Mouse (Mus musculus): ENCODE results near the gene Aprt.
A peak's percentile ranks its signal among the peaks of the same experiment; 100 is the strongest.

Gene Aprt

DNA sequence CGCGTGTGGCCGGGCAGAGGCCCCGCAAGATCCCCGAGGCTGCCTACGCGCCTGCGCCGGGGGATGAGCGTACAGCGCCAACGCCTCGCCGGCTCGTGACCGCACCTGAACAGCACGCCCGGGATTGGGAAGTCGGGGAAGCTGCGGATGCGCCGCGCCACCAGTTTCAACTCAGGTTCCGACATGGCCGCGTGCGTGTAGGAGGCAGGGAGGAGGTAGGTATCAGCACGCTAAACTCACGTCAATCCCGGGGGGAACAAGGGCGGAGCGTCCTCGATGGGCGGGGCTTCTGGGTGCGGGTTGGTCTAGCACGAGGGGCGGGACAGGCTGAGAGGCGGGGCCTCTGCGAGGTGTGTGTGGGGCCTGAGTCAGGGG is at the start of gene Aprt:
Gene Aprt, minus strand, starts transcription at position 262 of the 375 bp plus-strand sequence.
- peak; percentile 97 for DNase-seq

GRCm38 (mm10) chr8:122625811-122626210 is 49.1 kb upstream of the Aprt start:
- DNase-seq, result no peak

DNA sequence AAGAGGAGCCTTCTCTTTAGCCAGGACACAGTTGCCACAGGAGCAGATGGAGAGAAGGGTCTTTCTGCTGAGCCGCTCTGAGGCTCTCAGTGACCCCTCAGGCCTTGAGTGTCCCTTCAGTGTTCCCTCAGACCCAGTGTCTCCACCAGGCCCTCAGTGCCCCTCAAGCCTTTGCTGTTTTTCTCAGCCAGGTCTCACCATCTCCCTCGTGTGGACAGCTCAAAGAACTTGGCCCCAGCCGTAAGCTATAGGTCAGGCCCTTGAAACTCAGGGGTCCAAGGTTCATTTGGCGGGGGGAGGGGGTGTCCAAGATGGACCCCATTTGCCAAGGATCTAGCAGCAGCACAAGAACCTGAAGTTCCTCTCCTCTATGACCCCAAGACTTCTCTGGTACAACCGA is 47.9 kb upstream of the Aprt start:
- DNase-seq, result no peak

DNA sequence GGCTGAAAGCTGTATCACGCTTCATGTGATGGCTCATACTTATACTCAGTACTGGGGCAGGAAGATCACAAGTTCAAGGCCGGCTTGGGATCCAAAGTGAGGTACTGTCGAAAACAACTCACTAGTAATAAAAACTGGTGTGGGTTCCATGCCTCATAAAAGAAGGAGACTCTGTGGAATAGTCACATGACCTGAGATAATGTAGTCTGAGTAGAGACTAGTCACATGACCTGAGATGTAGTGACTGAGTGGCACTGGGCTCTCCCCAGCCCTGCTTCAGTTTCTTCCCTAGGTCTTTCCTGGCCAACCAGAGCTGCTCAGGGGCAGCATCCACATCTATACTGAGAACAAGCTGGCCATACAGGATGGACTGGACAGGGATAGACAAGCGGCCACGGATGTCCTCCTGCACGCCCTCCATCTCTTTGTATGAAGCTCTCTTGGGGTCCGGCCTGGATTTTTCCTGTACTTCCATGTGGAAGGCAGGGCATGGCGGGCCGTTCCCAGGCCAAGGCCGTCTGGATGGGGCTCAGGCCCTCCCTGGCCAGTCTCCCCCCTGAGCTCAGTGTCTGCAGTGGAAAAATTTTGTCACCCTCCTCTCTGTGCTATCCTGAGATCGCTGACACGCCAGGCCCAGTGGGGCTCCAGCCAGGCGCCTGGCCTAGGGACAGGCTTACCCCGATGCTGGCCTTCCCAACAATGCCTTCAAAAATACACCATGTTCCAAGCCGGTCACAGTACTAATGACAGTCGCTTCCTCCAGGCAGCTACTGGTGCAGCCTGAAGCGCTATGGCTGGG is 47.3 kb upstream of the Aprt start:
- DNase-seq, result no peak

GRCm38 (mm10) chr8:122622727-122623126 is 46.0 kb upstream of the Aprt start, which contains the start of gene Pabpn1l:
Gene Pabpn1l (minus strand): TSS chr8:122622739.
- no peak for DNase-seq

DNA sequence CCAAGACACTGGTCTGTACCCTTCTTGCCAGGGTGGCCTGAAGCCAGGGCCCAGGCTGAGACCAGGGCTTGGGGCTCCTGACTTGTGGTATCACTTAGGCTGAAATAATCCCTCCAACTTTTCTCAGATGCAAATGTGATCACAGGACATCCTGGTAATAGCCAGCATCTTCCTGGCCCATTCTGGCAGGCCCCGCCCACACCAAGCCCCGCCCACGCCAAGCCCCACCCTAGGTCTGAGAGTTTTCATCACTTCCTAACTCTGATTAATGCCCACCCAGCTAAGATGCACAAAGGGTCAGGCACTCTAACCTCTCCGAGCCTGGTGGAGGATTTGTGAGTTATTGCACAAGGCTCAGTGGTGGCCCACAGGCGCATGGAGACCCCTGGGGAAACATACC is 43.7 kb upstream of the Aprt start:
- no peak for DNase-seq

- peak; percentile 18 for DNase-seq
Observed at GRCm38 (mm10) chr8:122618660-122619378, 42.1 kb upstream of the Aprt start.

DNA sequence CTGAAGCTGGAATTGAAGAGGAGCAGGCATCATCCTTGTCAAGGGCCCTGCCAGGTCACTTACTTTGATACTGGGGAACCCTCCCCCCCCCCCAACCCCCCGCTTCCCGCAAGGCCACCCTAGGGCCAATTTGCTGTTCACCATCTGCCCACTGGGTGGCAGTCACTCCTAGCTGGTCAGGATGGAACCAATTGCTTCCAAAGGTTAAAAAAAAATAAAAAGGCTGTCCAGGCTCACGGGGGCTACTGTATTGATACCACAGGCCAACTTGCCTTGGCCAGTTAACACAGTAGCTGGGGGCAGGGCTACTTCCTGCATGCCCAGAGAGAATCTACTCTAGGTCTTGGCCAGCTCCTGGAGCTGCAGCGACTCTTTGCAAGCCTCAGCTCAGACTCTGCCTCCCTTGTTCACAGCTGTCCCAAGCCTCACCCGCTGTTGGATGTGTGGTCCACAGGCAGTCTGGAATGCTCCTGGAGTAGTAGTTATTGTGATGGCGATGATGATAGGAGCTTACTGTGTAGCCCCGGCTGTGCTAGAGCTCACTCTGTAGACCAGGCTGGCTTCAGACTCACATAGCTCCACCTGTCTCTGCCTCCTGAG is 41.3 kb upstream of the Aprt start:
- DNase-seq, result peak; percentile 80

DNA sequence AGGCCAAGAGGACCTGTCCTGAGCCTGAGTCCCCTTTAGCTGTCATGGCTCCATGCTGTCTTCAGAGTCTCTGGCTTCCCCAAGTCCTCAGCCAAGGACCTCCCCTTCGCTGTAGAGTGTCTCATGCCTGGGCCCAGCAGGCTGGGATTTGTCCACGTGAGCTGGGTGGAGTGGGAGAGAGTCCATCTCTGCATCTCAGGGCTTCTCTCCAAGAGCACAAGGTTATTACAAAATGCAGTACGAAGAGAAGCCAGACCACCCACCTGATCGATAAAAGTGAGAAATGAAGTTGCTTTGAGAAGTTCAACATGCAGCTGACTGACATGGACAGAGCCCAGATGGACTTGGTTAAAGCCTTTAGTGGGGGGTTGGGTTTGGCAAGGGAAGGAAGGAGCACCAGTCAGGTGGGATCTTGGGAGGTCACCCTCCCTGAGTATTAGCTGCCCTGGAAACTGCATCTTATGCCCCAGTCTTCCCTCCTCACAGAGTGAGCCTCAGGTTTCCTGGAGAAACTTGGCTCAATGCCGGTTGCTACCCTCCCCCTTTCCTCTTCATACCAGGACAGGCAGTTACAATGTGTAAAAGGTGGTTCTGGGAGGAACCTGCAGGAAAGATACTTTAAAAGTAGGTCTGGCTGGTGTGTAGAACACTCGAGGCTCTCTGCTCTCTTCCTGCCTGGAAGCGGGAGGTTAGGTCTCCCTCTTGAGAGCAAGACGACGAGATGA is 39.6 kb upstream of the Aprt start:
- no peak for DNase-seq

DNA sequence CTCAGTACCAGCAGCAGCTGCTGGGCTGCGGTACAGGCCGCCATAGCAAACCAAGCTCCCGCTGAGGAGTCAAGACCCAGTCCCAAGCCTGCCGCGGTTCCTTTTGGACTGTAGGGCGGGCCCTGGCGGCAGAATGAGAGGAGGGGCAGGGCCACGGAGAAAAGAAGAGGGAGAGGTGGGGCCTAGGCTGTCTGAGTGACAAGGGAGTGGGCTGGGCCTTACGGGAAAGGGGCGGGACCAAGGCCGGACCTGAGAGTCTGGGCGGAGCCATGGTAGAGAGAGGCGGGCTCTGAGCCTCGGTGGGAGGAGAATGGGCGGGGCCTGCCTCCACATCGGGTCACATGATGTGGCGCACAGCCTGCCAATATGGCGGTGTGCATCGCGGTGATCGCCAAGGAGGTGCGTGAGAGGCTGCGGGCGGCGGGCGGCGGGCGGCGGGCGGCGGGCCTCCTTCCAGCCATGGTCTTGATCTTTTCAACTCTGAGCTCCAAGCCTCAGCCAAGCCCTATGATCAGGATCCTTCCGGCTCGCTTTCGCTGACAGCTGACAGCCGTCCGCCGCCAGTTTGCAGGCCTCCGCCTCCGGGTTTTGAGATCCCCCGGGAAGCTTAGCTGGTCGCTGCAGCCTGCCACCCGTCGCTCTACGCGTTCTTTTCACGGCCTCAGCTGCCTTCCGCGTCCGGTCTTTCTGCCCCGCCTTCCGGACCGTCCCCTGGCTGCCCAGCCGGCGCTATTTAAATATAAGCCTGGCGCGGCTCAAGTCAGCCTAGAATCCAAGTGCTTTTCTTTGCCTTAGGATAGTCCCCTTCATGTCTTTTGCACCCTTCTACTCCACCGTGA is 34.8 kb upstream of the Aprt start, which contains the start of the genes Galns and Trappc2l:
Gene Galns, minus strand, starts transcription at position 169 of the 839 bp plus-strand sequence.
Gene Trappc2l, plus strand, starts transcription at position 346 of the 839 bp plus-strand sequence.
- DNase-seq, result peak; percentile 96

GRCm38 (mm10) chr8:122610612-122611277 is 34.0 kb upstream of the Aprt start:
- DNase-seq, result no peak

DNA sequence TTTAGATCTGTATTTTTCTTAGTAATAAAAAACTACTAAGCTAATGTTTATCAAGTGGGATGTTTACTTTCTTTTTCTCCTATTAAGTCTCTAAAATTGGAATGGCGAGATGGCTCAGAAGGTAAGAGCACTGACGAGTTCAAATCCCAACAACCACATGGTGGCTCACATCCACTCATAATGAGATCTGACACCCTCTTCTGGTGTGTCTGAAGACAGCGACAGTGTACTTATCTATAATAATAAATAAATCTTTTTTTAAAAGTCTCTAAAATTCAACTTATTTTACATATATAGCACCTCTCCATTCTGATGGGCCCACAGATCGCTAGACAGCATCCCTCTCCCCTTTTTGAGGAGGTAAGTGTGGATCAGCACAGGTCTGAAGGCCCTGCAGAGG is 33.5 kb upstream of the Aprt start:
- no peak for DNase-seq

DNA sequence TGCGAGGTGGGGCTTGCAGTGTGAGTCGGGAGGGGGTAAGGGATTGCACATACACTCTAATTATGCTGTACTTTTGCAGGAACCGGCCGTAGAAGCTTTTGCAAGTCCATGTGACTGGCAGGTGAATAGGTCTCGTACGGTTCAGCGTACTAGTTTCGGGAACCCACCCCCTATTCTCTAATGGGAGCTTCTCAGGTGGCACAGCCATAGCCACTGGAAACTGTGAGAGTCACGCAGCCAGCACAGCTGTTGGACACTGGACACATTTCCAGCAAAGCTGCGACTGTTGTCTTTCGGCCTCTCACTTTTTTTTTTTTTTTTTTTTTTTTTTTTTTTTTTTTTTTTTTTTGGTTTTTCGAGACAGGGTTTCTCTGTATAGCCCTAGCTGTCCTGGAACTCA is 30.1 kb upstream of the Aprt start:
- no peak for DNase-seq

GRCm38 (mm10) chr8:122605367-122605766 is 28.7 kb upstream of the Aprt start:
- DNase-seq, result no peak

DNA sequence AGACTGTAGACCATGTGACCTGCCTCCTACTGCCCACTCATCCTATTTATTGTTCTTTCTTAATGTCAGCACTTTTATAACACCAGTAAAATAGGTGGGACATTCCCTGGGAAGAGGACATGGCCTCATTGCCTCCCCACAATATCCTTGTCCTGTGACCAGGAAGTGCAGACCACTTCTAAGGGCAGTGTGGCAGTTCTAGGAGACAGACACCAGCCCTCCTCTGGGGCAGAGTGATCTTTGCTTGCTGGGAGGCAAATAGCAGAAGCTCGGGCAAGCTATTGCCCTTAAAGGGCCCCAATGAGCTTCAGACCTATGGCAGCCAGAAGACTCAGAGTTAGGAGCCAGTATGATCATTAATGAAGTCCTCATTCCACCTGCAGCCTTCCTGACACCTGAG is 27.9 kb upstream of the Aprt start:
- no peak for DNase-seq

DNA sequence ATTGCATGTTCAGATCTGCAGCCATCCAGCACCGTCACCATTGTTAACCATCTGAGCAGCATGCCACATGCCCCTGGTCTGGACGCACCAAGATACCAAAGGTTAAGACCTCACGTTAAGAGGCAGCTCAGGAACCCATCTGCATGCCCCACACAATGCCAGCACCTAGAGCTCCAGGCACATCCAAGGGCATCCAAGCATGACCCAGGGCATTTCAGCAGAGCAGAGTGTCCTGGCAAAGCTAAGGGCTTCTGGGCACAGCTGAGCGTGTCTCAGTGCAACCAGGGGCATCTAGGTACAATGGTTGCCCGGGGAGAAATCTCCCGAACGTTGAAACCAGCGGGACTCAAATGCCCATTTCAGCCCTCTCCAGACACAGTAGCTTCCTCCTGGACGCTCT is 24.0 kb upstream of the Aprt start:
- DNase-seq, result no peak

- DNase-seq, result no peak
Observed at GRCm38 (mm10) chr8:122596031-122596430, 19.3 kb upstream of the Aprt start.

DNA sequence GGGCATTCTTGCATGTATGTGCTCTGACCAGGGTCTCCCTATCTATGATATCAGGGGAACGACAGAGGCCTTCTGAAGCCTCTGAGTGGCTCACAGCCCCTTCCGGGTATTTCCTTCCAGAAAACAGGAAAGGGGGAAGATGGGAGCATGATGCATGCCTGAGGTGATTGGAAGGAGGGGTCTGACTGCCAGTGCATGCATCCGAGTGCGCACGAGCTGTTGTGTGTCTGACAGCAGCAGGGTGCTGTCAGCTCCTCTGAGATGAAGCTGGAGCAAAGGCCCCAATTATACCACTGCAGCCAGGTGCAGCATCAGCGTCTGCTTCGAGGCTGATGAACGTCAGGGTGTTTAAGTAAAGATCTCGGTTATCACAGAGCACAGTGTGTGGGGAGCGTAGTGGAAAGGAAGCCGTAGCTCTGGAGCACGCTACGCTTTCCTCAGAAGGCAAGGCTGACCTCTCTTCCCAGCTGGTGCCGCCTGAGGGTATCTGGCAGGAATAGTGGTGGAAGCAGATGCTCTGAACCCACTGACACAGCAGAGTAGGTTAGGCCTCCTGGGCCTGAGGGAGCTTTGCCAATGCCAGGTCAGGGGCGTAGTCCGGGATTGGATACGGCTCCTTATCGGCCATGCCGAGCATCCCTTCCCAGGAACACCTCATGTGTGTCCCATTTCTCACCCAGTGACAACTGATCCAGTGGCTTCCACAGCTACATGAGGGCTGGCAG is 17.2 kb upstream of the Aprt start:
- peak; percentile 74 for DNase-seq

- DNase-seq, result no peak
Observed at GRCm38 (mm10) chr8:122593240-122593639, 16.5 kb upstream of the Aprt start.

DNA sequence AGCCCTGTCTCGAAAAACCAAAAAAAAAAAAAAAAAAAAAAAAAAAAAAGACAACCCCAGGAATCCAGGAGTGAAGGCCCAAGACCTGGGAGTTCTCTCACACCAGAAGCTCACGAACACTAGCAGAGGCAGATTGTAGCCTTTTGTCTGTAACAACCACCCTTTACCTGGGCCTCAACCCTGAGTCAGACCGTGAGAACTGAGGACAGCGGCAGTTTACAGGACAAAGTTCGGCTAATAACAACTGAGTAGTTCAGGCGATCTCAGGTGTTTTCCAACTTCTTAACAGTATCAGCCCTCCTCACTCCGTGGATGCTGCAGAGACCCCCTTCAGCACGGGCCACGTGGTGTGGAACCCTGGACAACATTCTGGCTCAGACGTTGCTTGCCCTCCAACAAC is 10.0 kb upstream of the Aprt start:
- DNase-seq, result no peak

- no peak for DNase-seq
Observed at GRCm38 (mm10) chr8:122586171-122586570, 9.5 kb upstream of the Aprt start.

Measured in cerebellum, adult 9-11 months (tissue).